Mouse (Mus musculus): ENCODE results near the gene Ttll3.

Gene Ttll3

DNA sequence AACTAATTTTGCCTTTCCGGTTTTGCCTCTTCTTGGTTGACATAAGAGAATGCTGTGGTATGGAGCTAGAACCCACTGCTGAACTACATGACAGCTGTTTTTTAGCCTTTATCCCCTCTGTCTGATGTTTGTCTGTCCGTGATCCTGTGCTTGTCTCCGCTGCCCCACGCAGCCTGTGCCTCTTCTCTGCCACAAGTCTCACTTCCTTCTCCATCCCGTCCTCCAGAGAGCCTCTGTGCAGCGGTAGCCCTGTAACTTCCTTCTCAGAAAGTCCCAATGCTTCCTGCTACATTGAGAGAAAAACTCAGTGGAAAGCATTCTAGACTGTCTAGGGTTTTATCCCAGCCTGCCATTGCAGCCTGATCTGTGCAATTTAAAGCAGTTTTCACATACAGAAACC, 9.8 kb upstream of the Ttll3 start:
- no peak for DNase-seq

DNA sequence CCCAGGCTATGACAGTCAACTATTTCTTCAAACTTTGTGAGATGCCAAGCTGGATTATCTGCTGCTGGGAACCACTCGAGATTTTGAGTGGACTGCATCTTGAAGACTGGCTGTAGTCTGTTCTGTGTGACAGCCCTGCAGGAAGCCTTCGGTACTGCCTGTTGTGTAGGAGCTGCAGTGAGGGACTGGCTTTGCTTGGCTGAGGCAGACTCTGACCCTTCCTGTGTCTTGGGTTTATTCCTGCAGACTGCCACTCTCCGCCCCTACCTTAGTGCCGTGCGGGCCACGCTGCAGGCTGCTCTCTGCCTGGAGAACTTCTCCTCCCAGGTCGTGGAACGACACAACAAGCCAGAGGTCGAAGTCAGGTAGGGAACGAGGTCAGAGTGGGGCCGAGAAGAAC, 8.6 kb upstream of the Ttll3 start:
- no peak for DNase-seq

DNA sequence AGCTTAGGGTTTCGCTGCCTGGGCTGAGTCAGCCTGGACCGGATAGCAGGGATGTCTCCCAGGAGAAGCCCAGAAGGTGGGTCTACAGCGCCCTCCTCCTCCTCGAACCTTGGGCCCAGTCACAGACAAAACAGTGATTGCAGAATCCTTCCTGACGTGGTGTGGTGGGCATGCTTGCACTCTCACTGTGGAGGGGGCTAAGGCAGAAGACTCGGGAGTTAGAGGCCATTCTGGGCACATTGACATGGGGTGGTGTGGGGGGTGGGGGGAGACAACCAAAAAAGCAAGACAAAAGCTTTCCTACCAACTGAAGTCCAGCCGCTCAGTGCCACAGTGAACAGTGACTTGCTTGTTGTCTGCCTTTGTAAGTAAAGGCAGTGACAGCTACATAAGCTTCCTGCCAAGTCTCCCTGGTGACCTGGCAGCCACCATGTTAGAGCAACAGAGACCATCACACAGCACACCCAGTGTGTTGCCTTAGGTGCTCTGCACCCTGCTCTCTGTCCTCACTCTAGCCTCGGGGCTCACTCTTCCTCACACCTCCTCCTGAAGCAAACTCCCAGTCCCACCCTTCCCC, 4.6 kb upstream of the Ttll3 start:
- DNase-seq, result no peak

DNA sequence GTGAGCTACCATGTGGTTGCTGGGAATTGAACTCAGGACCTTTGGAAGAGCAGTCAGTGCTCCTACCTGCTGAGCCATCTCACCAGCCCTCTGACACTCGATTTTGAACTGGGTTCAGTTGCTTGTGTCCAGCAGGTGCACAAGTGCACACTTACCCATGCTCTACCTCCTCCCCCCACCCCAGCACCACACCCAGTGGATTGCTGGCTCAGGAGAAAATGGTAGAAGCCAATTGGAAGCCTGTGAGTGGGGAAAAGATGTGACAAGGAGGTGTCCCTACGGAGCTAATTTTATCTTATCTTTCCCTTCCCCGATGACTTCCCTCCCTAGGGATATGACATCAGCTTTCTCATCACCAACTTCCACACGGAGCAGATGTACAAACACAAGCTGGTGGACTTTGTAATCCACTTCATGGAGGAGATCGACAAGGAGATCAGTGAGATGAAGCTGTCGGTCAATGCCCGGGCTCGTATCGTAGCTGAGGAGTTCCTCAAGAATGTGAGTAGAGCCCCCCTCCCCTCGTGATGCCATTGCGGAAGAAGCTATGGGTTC, 3.8 kb upstream of the Ttll3 start:
- DNase-seq, result no peak

DNA sequence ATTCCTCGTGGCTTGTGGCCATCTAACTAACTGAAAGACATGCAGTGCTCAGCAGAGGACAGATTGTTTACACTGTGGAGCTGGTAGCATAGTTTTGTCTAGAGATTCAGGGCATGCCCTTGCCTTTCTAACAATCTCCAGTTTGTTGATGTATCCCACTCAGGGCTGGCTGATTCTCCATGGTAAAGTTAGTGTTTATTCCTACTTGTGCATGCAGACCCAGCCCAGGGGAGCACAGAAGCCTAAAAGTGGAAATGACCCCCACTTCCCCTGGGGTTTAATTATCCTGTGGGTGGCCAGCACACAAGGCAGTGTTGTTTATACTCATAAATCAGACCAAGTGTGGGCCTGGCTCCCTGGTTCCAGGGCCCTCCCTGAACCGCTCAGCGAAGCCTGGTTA, 3.0 kb upstream of the Ttll3 start:
- no peak for DNase-seq

DNA sequence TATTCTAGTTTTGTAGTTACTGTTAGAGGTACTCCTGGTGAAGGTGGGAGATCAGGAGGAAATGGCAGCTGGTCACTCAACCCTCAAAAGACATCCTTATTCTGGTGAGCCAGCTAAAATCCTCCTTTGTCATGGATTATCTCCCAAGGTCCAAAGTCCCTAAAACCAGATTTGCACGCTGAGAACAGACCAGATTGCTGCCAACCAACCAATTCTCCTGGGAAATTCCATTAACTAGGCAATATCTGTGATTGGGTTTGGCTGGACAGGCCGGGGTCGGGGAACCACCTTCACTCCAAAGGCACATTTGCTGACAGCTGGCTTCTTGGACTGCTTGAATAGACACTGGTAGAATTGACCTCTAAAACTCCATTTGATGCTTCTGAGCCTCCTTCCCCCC, 1.7 kb downstream of the Ttll3 start:
- no peak for DNase-seq

DNA sequence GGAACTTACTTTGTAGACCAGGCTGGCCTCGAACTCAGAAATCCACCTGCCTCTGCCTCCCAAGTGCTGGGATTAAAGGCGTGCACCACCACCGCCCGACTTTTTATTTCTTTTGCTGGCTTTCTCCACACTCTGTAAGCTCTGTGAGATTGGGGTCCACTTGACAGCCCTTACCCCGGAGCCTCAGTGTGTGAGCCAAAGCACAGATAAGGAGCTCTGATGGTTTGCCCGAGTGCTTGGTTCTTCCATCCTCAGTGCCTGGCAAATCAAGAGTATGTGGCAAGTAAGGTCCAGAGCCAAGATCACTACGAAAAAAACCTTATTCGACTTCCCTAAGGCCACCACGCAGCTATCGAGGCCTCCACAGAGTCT, 2.9 kb downstream of the Ttll3 start:
- no peak for DNase-seq

DNA sequence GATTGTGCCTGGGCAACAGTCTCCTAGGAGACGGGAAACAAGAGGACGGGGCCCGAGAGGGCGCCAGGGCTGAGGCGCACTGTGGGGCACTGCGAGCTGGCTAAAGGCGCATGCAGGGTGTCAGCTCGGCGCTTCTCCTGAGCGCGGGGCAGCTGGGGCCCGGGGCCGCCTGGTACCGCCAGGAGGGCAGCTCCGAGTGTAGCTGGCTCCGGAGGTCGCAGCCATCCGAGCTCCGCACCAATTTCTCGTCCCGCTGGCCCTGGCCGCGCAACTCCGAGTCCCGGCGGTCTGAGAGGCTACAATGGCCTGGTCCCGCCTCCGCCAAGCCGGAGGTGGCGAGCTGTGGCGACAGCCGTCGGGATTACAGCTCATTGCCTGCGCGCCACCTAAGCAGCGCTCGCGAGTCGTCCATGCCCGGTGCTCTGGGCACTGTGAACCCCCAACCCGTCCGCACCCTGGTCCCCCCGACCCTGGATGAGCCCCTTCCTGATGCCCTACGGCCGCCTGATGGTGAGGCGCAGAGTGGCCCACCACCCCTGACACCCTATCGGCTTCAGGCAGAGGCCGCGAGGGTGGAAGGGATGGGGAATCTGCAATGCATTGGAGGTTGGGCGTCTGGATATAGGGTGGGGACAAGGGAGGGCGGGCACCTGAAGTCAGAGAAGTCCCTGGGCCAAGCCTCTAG, 3.5 kb downstream of the Ttll3 start:
- DNase-seq, result peak; percentile 53

DNA sequence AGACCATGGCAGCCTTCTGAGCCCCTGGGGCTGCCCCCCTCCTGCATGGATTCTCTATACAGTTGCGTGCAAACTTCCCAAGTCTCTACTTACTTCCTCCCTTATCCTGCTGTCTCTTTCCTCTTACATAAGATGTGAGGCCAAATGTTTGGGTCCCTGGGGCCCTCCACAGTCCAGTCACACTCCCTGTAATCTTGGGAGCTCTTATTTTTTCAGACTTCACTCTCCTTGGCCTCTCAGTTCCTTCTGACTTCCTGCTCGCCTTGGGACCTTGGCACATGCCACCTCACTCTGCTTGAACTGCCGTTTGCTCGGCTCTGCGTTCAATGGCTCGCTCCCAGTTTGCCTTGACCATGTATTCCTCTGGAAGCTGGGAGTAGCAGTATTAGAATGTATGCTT, 4.9 kb downstream of the Ttll3 start:
- DNase-seq, result no peak

DNA sequence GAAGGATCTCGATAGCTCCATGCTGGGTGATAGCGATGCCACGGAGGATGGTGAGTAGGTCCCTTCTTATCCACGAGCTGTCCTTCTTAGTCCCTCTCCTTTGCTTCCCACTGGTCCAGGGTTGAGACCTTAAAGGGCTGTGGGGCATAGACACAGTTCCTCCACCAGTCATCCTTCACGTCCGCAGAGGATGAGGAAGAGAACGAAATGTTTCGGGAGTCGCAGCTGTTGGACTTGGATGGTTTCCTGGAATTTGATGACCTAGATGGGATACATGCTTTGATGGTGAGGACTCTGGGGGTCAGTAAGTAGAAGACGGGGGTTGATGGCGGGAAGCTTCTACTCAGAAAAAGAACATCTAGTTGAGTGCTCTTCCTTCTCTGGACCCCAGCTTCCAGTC, 5.8 kb downstream of the Ttll3 start:
- DNase-seq, result no peak

DNA sequence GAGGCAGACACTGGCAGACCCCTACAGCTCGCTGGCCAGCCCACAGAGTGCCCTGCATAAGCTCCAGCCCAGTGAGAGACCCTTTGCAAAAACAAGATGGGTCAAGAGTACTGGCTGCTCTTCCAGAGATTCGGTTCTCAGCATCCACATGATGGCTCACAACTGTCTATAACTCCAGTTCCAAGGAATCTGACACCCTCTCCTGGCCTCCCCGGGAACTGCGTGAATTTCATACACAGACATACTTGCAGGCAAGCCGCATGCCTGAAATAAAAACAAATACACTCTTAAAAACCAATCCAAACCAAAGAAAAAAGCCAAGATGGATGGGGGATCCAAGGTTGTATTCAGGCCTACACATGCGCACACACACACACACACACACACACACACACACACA, 6.4 kb downstream of the Ttll3 start:
- no peak for DNase-seq

DNA sequence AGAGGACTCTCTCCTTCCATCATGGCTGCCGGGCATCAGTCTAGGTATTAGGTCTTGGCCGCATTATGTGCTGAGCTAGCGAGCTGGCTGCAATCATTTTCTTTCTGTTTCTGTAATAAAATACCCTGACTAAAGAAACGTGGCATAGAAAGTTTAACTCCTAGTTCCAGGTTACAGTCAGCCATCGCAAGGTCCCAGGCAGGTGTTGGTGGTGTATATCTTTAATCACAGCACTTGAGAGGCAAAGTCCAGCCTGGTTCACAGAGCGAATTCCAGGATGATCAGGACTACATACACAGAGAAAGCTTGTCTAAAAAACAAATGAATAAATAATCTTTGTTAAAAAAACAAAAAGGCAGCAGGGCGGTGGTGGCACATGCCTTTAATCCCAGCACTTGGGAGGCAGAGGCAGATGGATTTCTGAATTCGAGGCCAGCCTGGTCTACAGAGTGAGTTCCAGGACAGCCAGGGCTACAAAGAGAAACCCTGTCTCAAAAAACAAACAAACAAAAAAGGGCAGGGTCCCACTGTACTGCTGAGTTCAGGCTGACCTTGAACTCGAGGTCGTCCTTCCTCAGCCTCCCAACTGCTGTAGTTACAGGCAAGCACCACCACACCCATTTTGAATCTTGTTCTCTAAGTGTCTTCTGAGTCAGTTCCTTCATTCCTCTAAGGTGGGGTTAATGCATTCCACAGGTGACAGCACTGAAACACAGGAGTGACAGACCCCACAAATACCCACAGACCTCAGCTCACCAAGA, 7.4 kb downstream of the Ttll3 start:
- DNase-seq, result no peak

DNA sequence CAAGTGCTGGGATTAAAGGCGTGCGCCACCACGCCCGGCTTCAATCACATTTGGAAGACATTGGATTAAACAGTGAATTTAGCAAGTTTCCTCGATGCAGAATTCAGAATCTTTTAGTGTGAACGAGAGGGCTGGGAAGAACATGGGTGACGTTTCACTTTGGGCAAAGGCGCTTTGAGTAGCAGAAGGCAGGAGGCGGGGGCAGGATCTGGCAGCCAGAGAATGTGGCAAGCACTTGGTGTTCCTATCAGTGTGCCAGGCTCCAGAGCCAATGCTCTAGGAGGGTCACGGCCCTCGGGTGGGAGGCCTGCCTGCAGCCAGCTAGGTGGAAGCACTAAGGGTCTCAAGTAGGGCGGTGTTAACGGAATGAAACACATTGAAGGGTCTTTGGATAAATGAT, 13.0 kb downstream of the Ttll3 start:
- DNase-seq, result no peak

DNA sequence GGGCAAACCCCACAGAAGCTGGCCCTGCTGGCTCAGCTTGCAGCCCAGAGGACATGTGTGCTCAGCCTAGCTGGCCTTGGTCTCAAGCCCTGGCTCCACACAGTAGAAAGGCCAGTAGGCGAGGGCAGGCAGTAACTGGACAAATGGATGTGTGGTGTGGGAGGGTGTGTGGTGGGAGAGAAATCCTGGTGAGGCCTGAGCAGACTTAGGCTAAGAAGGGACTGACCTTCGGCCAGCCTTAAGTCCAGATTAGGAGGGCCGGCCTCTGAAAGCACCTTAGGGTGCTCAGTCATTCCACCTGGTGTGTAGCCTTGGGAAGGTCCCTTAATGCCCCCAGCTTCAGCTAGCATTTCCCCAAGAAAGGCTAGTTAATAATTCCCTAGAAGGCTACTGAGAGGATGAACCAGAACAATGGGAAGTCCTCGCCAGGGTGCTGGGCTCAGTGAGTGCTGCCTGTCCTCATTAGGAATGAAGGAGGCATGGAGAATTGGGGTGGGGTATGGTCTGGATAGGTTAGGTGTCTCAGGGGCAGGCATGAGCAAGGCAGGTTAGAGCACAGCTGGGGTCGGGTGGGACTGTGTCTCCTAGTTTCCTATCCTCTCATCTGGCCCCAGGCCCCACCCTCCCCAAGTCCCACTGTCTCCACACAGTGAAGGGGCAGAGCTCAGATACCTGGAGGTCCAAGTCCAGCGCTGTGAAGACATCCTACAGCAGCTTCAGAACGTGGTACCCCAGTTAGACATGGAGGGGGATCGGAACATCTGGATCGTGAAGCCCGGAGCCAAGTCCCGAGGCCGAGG, 15.8 kb downstream of the Ttll3 start:
- DNase-seq, result no peak

DNA sequence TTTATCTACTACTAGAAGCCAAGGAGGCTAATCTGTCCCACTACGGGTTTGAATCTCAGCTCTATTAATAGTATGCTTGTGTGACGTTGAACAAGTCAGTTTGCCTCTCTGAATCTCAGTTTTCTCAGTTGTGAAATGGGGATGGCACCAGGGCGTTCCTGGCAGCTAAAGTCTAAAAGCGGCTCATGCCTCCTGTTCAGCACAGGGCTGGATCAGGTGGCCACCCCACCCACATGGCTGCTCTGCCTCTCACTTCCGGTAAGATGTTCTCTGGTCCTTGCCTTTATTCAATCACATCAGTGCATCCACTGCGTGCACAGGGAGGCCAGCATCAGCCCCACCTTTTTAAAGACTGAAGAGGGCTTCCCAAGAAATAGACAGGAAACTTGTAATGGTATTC, 16.4 kb downstream of the Ttll3 start:
- DNase-seq, result peak; percentile 58

DNA sequence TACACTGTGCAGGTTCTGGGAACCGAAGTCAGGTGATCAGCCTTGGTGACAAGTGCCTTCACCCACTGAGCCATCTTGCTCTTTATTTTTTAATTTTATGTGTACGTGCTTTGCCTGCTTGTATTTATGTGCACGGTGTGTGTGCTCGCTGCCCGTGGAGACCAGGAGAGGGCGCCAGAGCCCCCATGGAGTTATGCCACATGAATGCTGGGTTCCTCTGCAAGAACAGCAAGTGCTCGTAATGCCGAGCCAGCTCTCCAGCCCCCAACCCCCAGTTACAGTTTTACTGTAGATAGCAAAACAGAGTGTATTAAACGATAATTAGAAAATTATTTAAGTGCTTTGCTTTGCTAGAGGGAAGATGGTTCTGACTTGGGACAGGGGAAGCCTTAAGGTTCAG, 17.6 kb downstream of the Ttll3 start:
- no peak for DNase-seq

DNA sequence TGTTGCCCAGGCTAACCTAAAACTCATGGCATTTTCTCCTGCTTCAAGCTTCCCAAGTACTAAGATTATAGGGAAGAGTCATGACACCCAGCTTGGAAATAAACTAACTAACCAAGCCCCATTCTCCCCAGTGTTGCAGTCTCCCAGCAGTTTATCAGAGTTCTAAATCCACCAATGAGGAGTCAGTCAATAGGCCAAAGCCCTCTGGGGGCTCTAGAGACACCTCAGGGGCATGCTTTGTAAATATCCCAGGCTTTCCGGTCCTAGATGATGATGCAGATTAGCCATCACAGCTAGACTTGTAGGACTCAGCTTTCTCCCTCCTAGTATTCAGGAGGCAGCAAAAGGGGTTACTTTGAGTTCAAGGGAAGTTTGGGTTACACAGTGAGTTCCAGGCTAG, 20.9 kb downstream of the Ttll3 start:
- DNase-seq, result no peak

DNA sequence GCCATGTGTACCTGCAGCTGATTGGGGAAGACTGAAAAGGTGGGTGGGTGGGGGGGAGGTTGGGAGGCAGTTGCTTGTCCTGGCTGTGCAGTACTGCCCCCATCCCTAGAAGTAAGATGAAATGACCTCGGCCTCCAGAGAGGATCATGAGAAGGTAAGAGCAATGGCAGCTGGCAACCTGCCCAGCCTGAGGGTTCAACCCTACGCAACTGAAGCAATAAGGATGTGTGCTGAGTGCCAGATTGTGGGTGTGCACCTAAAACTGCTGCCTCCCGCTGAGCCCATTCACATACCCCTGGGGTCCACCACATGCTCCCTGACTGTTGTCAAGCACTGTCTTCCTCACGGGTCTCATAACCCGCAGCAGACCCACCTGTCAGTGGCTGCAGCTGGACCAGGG, 27.4 kb downstream of the Ttll3 start:
- no peak for DNase-seq

DNA sequence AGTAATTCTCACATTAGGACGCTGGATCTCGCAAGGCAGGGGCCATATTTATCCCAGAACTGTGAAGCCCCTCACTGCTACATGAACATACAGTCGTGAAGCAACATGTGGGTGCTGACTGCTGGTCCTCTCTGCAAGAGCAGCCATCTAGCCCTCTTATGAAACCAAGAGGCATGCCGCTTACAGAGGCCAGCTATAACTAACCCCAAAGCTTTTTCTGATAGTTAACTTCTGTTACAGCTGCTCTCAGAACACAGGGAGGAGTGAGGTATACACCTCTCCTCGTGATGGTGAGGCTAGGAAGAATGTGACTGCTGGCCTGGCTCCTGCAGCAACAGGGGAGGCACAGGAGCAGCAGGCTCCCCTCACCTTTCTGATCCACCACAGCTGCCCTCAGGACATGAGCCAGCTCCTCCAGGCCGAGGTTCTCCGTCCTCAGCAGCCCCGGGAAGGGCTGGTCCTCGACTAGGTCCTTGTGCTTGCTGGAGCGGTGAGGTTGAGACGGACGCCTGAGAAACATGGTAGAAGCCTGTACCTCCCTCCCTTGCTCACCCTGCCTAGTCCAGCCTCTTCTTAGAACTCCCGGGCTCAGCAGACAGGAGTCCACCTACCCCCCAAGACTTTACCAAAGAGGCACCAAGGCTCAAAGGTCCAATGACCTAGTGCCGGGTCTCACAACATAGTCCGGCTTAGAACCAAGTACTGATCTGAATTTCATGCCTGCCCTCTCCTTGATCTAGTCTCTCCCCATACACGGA, 29.6 kb downstream of the Ttll3 start:
- DNase-seq, result no peak

DNA sequence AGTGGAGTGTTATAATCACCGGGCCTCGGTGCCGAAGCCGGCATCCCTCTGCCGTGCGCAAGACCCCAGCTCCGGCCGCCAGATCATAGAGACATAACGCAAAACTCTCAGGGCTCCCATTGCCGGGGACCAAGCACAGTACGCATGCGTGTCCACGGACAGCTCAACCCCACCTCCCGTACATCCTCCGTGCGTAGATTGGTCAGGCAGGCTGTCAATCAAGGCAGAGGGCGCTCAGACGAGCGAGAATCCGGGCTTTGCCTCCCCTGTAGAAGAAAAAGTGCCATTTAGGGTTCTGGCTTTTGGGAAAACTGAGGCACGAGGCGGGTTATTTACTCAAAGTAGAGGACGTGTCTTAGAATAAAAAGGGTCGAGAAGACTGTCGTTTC, 30.1 kb downstream of the Ttll3 start, which contains the start of gene Rpusd3:
Gene Rpusd3, minus strand, starts transcription at position 142 of the 389 bp plus-strand sequence.
- DNase-seq, result peak; percentile 98

DNA sequence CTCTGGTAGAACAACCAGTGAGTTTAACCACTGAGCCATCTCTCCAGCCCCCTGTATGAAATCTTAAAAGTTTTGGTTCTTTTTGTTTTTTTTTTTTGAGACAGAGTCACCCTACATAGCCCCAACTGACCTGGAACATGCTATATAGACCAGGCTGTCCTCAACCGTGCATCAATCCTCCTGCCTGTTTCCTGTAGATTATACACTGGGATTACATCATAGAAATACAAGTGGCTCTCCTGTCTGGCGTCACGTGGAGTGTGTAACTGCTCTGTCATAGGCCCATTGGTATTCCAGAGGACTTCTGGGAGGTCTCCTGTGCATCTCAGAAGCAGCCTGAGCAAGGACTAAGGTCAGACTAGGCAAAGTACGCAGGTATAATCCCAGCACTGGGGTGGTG, 33.9 kb downstream of the Ttll3 start:
- DNase-seq, result no peak

DNA sequence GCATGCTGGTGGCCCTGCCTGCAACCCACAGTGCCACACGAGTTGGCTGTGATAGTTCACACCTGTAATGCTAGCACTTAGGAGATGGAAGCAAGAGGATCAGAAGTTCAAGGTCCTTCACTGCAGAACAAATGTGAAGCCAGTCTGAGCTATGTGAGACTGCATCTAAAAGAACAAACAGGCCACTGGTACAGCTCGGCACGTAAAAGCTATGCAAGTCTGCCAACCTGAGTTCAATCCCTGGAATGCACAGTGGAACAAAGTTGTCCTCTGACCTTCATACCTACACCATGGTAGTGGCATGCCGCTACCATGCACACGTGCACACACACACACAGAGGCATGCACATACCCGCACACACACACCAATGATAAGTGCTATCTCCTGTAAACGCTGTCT, 35.1 kb downstream of the Ttll3 start:
- DNase-seq, result no peak

DNA sequence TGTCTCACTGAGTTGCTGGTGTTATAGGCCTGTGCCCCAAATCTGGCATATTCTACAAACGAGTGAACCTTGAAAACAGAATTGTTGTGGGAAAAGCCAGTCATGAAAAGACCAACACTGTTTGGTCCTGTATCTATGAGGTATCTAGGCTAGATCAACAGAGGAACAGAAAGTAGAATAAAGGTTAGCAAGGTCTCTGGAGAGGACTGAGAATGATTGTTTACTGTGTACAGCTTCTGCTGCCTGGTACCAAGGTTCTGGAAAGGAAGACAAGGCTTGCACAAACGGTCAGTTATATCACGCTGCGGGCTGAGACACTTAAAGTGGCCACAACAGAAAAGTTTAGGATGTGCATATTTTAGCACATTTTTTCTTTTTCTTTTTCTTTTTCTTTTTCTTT, 37.6 kb downstream of the Ttll3 start:
- no peak for DNase-seq

All from right cerebral cortex, postnatal 25 days (tissue).